Mouse (Mus musculus) liver, adult 2 months (tissue): ENCODE measurements around the gene Ager.

ENCODE experiments used
- CTCF ChIP-seq: fragments of 200-500 bp; IDR thresholded peaks from 2 replicates; pipeline ENCODE4 v1.5.1; 2011; ENCODE audit warnings: low read depth, low read length, control low read depth
- POLR2A ChIP-seq: fragments of 200-500 bp; IDR thresholded peaks from 2 replicates; pipeline ENCODE4 v1.6.1; 2011; ENCODE audit warnings: low read length, control low read depth; ENCODE audit not compliant: insufficient read depth; ENCODE audit errors: extremely low read depth

GRCm38 (mm10) chr17:34631647-34632046 is 34.0 kb downstream of the Ager start:
- no peak for TF ChIP-seq POLR2A
- no peak for TF ChIP-seq CTCF
